Mouse (Mus musculus): ENCODE data around the gene Taf1a. TPM values are rescaled to one million over a fixed set of nuclear protein-coding genes. Genes with fewer than 3 reads are reported as not detected.
"Not testable (repeated sequence)": the region's sequence is repeated elsewhere in the genome, so short reads cannot be mapped to it uniquely, and the experiment has no call there.

Gene Taf1a
- total RNA-seq (2021) = 10 to 100 TPM; 22.3 to 29.7 TPM
- long read RNA-seq, experiment 1, partial matches to known transcripts = 0 of 2 reads
- long read RNA-seq, experiment 1, other reads (novel, unspliced or antisense) = 2 of 2 reads
- long read RNA-seq, experiment 2, partial matches to known transcripts = 1 of 1 reads
- long read RNA-seq, experiment 2, other reads (novel, unspliced or antisense) = 0 of 1 reads

- peak; percentile 85 to 86 for DNase-seq (ENCODE audit: low spot score in 2 of 2)
These were observed at the start of gene Taf1a for GRCm38 (mm10) chr1:183388426-183389406. Gene Taf1a, plus strand, starts transcription at chr1:183388981.

GRCm38 (mm10) chr1:183342902-183343301 is 45.9 kb upstream of the Taf1a start:
- not testable (repeated sequence) for DNase-seq (ENCODE audit: low spot score in 2 of 2)

- peak; percentile 86 to 87 for DNase-seq (ENCODE audit: low spot score in 2 of 2)
These were observed 43.6 kb upstream of the Taf1a start for GRCm38 (mm10) chr1:183344886-183345816.

GRCm38 (mm10) chr1:183345817-183346195 is 43.0 kb upstream of the Taf1a start:
- DNase-seq (ENCODE audit: low spot score in 2 of 2) = no peak

- DNase-seq (ENCODE audit: low spot score in 2 of 2) = peak in 1 of 2 experiments; percentile 54
These were observed 38.9 kb upstream of the Taf1a start for GRCm38 (mm10) chr1:183349840-183350239.

- DNase-seq (ENCODE audit: low spot score in 2 of 2) = no peak
These were observed 29.9 kb upstream of the Taf1a start for GRCm38 (mm10) chr1:183358901-183359300.

- no peak for DNase-seq (ENCODE audit: low spot score in 2 of 2)
These were observed 26.5 kb upstream of the Taf1a start for GRCm38 (mm10) chr1:183362301-183362700.

- DNase-seq (ENCODE audit: low spot score in 2 of 2) = no peak
These were observed 25.8 kb upstream of the Taf1a start for GRCm38 (mm10) chr1:183362729-183363576.

GRCm38 (mm10) chr1:183363577-183363867 is 25.3 kb upstream of the Taf1a start:
- no peak for DNase-seq (ENCODE audit: low spot score in 2 of 2)

GRCm38 (mm10) chr1:183366361-183366760 is 22.4 kb upstream of the Taf1a start:
- DNase-seq (ENCODE audit: low spot score in 2 of 2) = no peak

GRCm38 (mm10) chr1:183368601-183369400 is 20.0 kb upstream of the Taf1a start:
- peak in 1 of 2 experiments; percentile 38 for DNase-seq (ENCODE audit: low spot score in 2 of 2)

GRCm38 (mm10) chr1:183369427-183370014 is 19.3 kb upstream of the Taf1a start, which contains the start of gene Mia3:
Gene Mia3, minus strand, starts transcription at chr1:183369553.
- peak; percentile 92 to 95 for DNase-seq (ENCODE audit: low spot score in 2 of 2)

- no peak for DNase-seq (ENCODE audit: low spot score in 2 of 2)
These were observed 14.1 kb upstream of the Taf1a start for GRCm38 (mm10) chr1:183374728-183375127.

- no peak for DNase-seq (ENCODE audit: low spot score in 2 of 2)
These were observed 11.7 kb upstream of the Taf1a start for GRCm38 (mm10) chr1:183377045-183377444.

GRCm38 (mm10) chr1:183378321-183378941 is 10.3 kb upstream of the Taf1a start:
- no peak for DNase-seq (ENCODE audit: low spot score in 2 of 2)

- DNase-seq (ENCODE audit: low spot score in 2 of 2) = not testable (repeated sequence)
These were observed 9.4 kb upstream of the Taf1a start for GRCm38 (mm10) chr1:183379376-183379775.

GRCm38 (mm10) chr1:183381816-183382215 is 7.0 kb upstream of the Taf1a start:
- no peak for DNase-seq (ENCODE audit: low spot score in 2 of 2)

- no peak for DNase-seq (ENCODE audit: low spot score in 2 of 2)
These were observed 6.2 kb upstream of the Taf1a start for GRCm38 (mm10) chr1:183382621-183383020.

- not testable (repeated sequence) for DNase-seq (ENCODE audit: low spot score in 2 of 2)
These were observed 1.4 kb upstream of the Taf1a start for GRCm38 (mm10) chr1:183387421-183387820.

Measured in adrenal gland, adult 18-20 months (tissue).